Mouse (Mus musculus): ENCODE data around the gene Pla2g6. TPM values are rescaled to one million over a fixed set of nuclear protein-coding genes. Genes with fewer than 3 reads are reported as not detected.

The Pla2g6 gene
- polyA plus RNA-seq (2015; fragmentation: Nextera tagmentation; extraction: Ambion mirVana): 15.6 and 20.9 TPM in 2 replicates

GRCm38 (mm10) chr15:79328058-79328938 is at the start of gene Pla2g6:
TSS of gene Pla2g6 (minus strand) at chr15:79328390.
- H3K4me3 ChIP-seq (replicated peaks; ENCODE audit: low read length): peak within 1 kb of the TSS; percentile 64
- H3K4me2 ChIP-seq (ENCODE audit: low read depth, low read length): peak within 1 kb of the TSS; percentile 90
- 1% methylated on average over 46 of the region's 46 CpGs for WGBS

GRCm38 (mm10) chr15:79377681-79378080 is 49.5 kb upstream of the Pla2g6 start:
- Histone ChIP-seq H3K9me3 (replicated peaks; ENCODE audit: control insufficient read depth, low read length) (no peaks in the 10 kb centered on the region), H3K4me2 (ENCODE audit: low read depth, low read length) (no peak overlapping the region), H3K4me3 (replicated peaks; ENCODE audit: low read length) (no peak overlapping the region), H3K4me1 (ENCODE audit: control insufficient read depth, insufficient read depth, low read length) (peaks cover 12% of the 10 kb centered on the region), H3K9ac (ENCODE audit: low read length) (0 out of 2 replicates have a peak overlapping the region, but pooled peaks have one; percentile 2), H3K36me3 (ENCODE audit: control insufficient read depth, insufficient read depth, low read length) (no peaks in the 10 kb centered on the region), H3K27ac (ENCODE audit: low read length) (no peak overlapping the region), H3K27me3 (ENCODE audit: control insufficient read depth, insufficient read depth, low read length) (no peaks in the 10 kb centered on the region)
- peak; percentile 54; the same call in 1 of the 2 replicates for ATAC-seq (ENCODE audit: insufficient read depth, low FRiP score)
- WGBS: 63% methylated on average over 6 of the region's 6 CpGs

More at GRCm38 (mm10) chr15:79328058-79328938, at the start of gene Pla2g6:
- Histone ChIP-seq H3K4me1 (ENCODE audit: control insufficient read depth, insufficient read depth, low read length) (peaks cover 31% of the 10 kb centered on the region), H3K27ac (ENCODE audit: low read length) (peak within 1 kb of the TSS; percentile 99), H3K27me3 (ENCODE audit: control insufficient read depth, insufficient read depth, low read length) (no peaks in the 10 kb centered on the region), H3K9me3 (replicated peaks; ENCODE audit: control insufficient read depth, low read length) (no peaks in the 10 kb centered on the region), H3K36me3 (ENCODE audit: control insufficient read depth, insufficient read depth, low read length) (no peaks in the 10 kb centered on the region), H3K9ac (ENCODE audit: low read length) (peak within 1 kb of the TSS; percentile 79)
- ATAC-seq (ENCODE audit: insufficient read depth, low FRiP score): peak; percentile 96

GRCm38 (mm10) chr15:79374760-79375159 is 46.6 kb upstream of the Pla2g6 start:
- Histone ChIP-seq H3K36me3 (ENCODE audit: control insufficient read depth, insufficient read depth, low read length) (no peaks in the 10 kb centered on the region), H3K9ac (ENCODE audit: low read length) (no peak overlapping the region), H3K9me3 (replicated peaks; ENCODE audit: control insufficient read depth, low read length) (no peaks in the 10 kb centered on the region), H3K27ac (ENCODE audit: low read length) (no peak overlapping the region), H3K4me3 (replicated peaks; ENCODE audit: low read length) (no peak overlapping the region), H3K27me3 (ENCODE audit: control insufficient read depth, insufficient read depth, low read length) (no peaks in the 10 kb centered on the region), H3K4me2 (ENCODE audit: low read depth, low read length) (no peak overlapping the region), H3K4me1 (ENCODE audit: control insufficient read depth, insufficient read depth, low read length) (peaks cover 5% of the 10 kb centered on the region)
- WGBS: 40% methylated on average over 3 of the region's 3 CpGs
- ATAC-seq (ENCODE audit: insufficient read depth, low FRiP score): no peak

GRCm38 (mm10) chr15:79370281-79370843 is 42.2 kb upstream of the Pla2g6 start:
- ATAC-seq (ENCODE audit: insufficient read depth, low FRiP score): no peak
- peaks cover 4% of the 10 kb centered on the region; the same call in 1 of the 2 replicates for H3K36me3 ChIP-seq (ENCODE audit: control insufficient read depth, insufficient read depth, low read length)
- WGBS: 77% methylated on average over 7 of the region's 7 CpGs
- no peaks in the 10 kb centered on the region for H3K9me3 ChIP-seq (replicated peaks; ENCODE audit: control insufficient read depth, low read length)
- H3K9ac ChIP-seq (ENCODE audit: low read length): no peak overlapping the region
- H3K27ac ChIP-seq (ENCODE audit: low read length): peak overlapping the region; percentile 93
- H3K4me3 ChIP-seq (replicated peaks; ENCODE audit: low read length): no peak overlapping the region
- no peaks in the 10 kb centered on the region for H3K27me3 ChIP-seq (ENCODE audit: control insufficient read depth, insufficient read depth, low read length)
- H3K4me2 ChIP-seq (ENCODE audit: low read depth, low read length): no peak overlapping the region
- H3K4me1 ChIP-seq (ENCODE audit: control insufficient read depth, insufficient read depth, low read length): peaks cover 31% of the 10 kb centered on the region

GRCm38 (mm10) chr15:79369452-79370280 is 41.5 kb upstream of the Pla2g6 start:
- ATAC-seq (ENCODE audit: insufficient read depth, low FRiP score): no peak
- Histone ChIP-seq H3K27ac (ENCODE audit: low read length) (peak overlapping the region; percentile 93), H3K4me2 (ENCODE audit: low read depth, low read length) (no peak overlapping the region), H3K9me3 (replicated peaks; ENCODE audit: control insufficient read depth, low read length) (no peaks in the 10 kb centered on the region), H3K27me3 (ENCODE audit: control insufficient read depth, insufficient read depth, low read length) (no peaks in the 10 kb centered on the region), H3K9ac (ENCODE audit: low read length) (peak overlapping the region; percentile 64; the same call in 1 of the 2 replicates), H3K36me3 (ENCODE audit: control insufficient read depth, insufficient read depth, low read length) (peaks cover 8% of the 10 kb centered on the region; the same call in 1 of the 2 replicates), H3K4me3 (replicated peaks; ENCODE audit: low read length) (no peak overlapping the region), H3K4me1 (ENCODE audit: control insufficient read depth, insufficient read depth, low read length) (peaks cover 31% of the 10 kb centered on the region)
- WGBS: 65% methylated on average over 15 of the region's 15 CpGs

- Histone ChIP-seq H3K27ac (ENCODE audit: low read length) (peak overlapping the region; percentile 93), H3K9me3 (replicated peaks; ENCODE audit: control insufficient read depth, low read length) (no peaks in the 10 kb centered on the region), H3K27me3 (ENCODE audit: control insufficient read depth, insufficient read depth, low read length) (no peaks in the 10 kb centered on the region), H3K4me3 (replicated peaks; ENCODE audit: low read length) (0 out of 2 replicates have a peak overlapping the region, but pooled peaks have one; percentile 13), H3K36me3 (ENCODE audit: control insufficient read depth, insufficient read depth, low read length) (peaks cover 8% of the 10 kb centered on the region; the same call in 1 of the 2 replicates), H3K4me1 (ENCODE audit: control insufficient read depth, insufficient read depth, low read length) (peaks cover 34% of the 10 kb centered on the region), H3K9ac (ENCODE audit: low read length) (peak overlapping the region; percentile 64), H3K4me2 (ENCODE audit: low read depth, low read length) (peak overlapping the region; percentile 37; the same call in 1 of the 2 replicates)
- ATAC-seq (ENCODE audit: insufficient read depth, low FRiP score): peak; percentile 41
- WGBS: 56% methylated on average over 8 of the region's 8 CpGs
These were observed 40.8 kb upstream of the Pla2g6 start for GRCm38 (mm10) chr15:79368861-79369440.

GRCm38 (mm10) chr15:79368313-79368811 is 40.2 kb upstream of the Pla2g6 start:
- ATAC-seq (ENCODE audit: insufficient read depth, low FRiP score): peak; percentile 91
- 25% methylated on average over 14 of the region's 14 CpGs for WGBS
- H3K4me1 ChIP-seq (ENCODE audit: control insufficient read depth, insufficient read depth, low read length): peaks cover 34% of the 10 kb centered on the region
- no peaks in the 10 kb centered on the region for H3K27me3 ChIP-seq (ENCODE audit: control insufficient read depth, insufficient read depth, low read length)
- no peaks in the 10 kb centered on the region for H3K9me3 ChIP-seq (replicated peaks; ENCODE audit: control insufficient read depth, low read length)
- H3K27ac ChIP-seq (ENCODE audit: low read length): peak overlapping the region; percentile 93
- peak overlapping the region; percentile 64 for H3K9ac ChIP-seq (ENCODE audit: low read length)
- 0 out of 2 replicates have a peak overlapping the region, but pooled peaks have one; percentile 13 for H3K4me3 ChIP-seq (replicated peaks; ENCODE audit: low read length)
- H3K4me2 ChIP-seq (ENCODE audit: low read depth, low read length): peak overlapping the region; percentile 37; the same call in 1 of the 2 replicates
- H3K36me3 ChIP-seq (ENCODE audit: control insufficient read depth, insufficient read depth, low read length): peaks cover 8% of the 10 kb centered on the region; the same call in 1 of the 2 replicates

GRCm38 (mm10) chr15:79366402-79366801 is 38.2 kb upstream of the Pla2g6 start:
- no peak overlapping the region for H3K27ac ChIP-seq (ENCODE audit: low read length)
- H3K36me3 ChIP-seq (ENCODE audit: control insufficient read depth, insufficient read depth, low read length): peaks cover 15% of the 10 kb centered on the region
- no peaks in the 10 kb centered on the region for H3K27me3 ChIP-seq (ENCODE audit: control insufficient read depth, insufficient read depth, low read length)
- H3K4me3 ChIP-seq (replicated peaks; ENCODE audit: low read length): no peak overlapping the region
- H3K9ac ChIP-seq (ENCODE audit: low read length): no peak overlapping the region
- no peaks in the 10 kb centered on the region for H3K9me3 ChIP-seq (replicated peaks; ENCODE audit: control insufficient read depth, low read length)
- peaks cover 36% of the 10 kb centered on the region for H3K4me1 ChIP-seq (ENCODE audit: control insufficient read depth, insufficient read depth, low read length)
- 89% methylated on average over 5 of the region's 5 CpGs for WGBS
- H3K4me2 ChIP-seq (ENCODE audit: low read depth, low read length): no peak overlapping the region
- ATAC-seq (ENCODE audit: insufficient read depth, low FRiP score): no peak

Data from stomach, embryonic 16.5 days (tissue).